Mouse (Mus musculus): ENCODE results near the gene Mfap3l.

GRCm38 (mm10) chr8:60632933-60633655 lies 467 bp downstream of the Mfap3l start:
- TF ChIP-seq CTCF (IDR thresholded peaks at IDR 0.05; ENCODE audit: low read depth) (no peak; the same call in 1 of the 2 replicates), EP300 (IDR thresholded peaks at IDR 0.05; ENCODE audit: low read depth) (no peak)
